Mouse (Mus musculus) forebrain, embryonic 16.5 days (tissue): ENCODE results near the gene C2cd4d. TPM values are rescaled to one million over a fixed set of nuclear protein-coding genes. Genes with fewer than 3 reads are reported as not detected.

Experiments
- ATAC-seq: fragments of 200-750 bp; cut with Nextera tagmentation; 2 replicates; pipeline ENCODE4 v1.8.0; 2017; ENCODE audit warnings: mild to moderate bottlenecking, moderate library complexity
- H3K27ac ChIP-seq: fragments of 300-500 bp; sonication (generic); 2 replicates; pipeline ENCODE4 v1.5.1; 2014; ENCODE audit warnings: low read length, control low read depth
- H3K27me3 ChIP-seq: fragments of 300-500 bp; sonication (generic); replicated peaks from 2 replicates; pipeline ENCODE4 v1.6.1; 2014; ENCODE audit warnings: low read length; ENCODE audit not compliant: control insufficient read depth, insufficient read depth
- H3K36me3 ChIP-seq: fragments of 300-500 bp; sonication (generic); 2 replicates; pipeline ENCODE4 v1.6.1; 2014; ENCODE audit not compliant: control insufficient read depth, insufficient read depth
- H3K4me1 ChIP-seq: fragments of 300-500 bp; sonication (generic); replicated peaks from 2 replicates; pipeline ENCODE4 v1.6.1; 2014; ENCODE audit warnings: low read length; ENCODE audit not compliant: control insufficient read depth, insufficient read depth
- H3K4me2 ChIP-seq: fragments of 300-500 bp; sonication (generic); 2 replicates; pipeline ENCODE4 v1.6.1; 2014; ENCODE audit warnings: mild to moderate bottlenecking, low read length, control low read depth
- H3K4me3 ChIP-seq: fragments of 300-500 bp; sonication (generic); replicated peaks from 2 replicates; pipeline ENCODE4 v1.5.1; 2014; ENCODE audit warnings: mild to moderate bottlenecking, low read length, control low read depth
- H3K9ac ChIP-seq: fragments of 300-500 bp; sonication (generic); replicated peaks from 2 replicates; pipeline ENCODE4 v1.6.1; 2014; ENCODE audit warnings: low read depth, low read length, control low read depth
- H3K9me3 ChIP-seq: fragments of 300-500 bp; sonication (generic); 2 replicates; pipeline ENCODE4 v1.6.1; 2016; ENCODE audit warnings: low read length; ENCODE audit not compliant: control insufficient read depth
- WGBS: fragments of 180-500 bp; shearing (Covaris S2); extraction: QIAGEN DNeasy Blood & Tissue Kit; methylation state at CpG from one replicate; pipeline ENCODE4 v1.1.7; 2014; 5-methylcytosine and 5-hydroxymethylcytosine counted together
- polyA plus RNA-seq: library from polyadenylated mRNA; unstranded; fragments of >200 nt; fragmentation: Nextera tagmentation; extraction: Ambion mirVana; gene quantifications from 2 replicates; pipeline ENCODE4 v1.2.1, GENCODE M21; 2015

C2cd4d gene
- polyA plus RNA-seq, 1 experiment from 2014 or later, result 1.3 TPM

DNA sequence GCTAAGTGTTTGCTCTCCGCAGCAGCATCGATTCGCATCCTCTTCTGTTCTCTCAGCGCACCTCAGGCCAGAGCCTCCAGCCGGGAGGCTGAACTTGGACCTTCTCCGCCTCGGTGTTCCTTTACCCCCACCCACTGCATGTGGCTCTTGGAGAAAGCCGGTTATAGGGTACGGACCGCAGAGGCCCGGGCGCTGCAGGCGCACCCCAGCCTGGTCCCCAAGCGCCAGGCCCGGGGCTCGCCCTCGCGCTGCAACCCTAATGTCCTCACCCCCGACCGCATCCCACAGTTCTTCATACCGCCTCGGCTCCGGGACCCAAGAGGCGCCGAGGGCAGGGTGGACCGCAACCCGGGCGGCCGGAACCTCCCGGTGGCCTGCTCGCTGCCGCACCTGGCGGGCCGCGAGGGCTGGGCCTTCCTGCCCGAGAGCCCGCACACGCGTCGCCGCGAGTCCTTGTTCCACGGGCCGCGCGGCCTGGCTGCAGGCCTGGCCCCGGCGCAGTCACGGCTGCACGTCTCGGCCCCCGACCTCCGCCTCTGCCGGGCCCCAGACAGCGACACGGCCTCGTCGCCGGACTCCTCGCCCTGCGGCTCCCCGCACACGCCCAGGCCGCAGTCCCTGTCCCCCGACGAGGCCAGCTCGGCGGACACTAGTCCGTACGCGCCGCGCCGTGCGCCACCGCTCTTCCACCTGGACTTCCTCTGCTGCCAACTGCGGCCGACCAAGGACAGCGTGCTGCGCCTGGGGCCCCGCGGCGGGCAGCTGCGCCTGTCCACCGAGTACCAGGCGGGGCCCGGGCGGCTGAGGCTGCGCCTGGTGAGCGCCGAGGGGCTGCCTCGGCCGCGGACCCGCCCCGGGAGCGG, 1.3 kb downstream of the C2cd4d start:
- Histone ChIP-seq H3K27me3 (0 out of 2 replicates have a peak, but pooled peaks cover 3% of the 10 kb centered on the region), H3K4me3 (peak overlapping the region; percentile 60), H3K27ac (no peak overlapping the region), H3K36me3 (no peaks in the 10 kb centered on the region), H3K4me1 (peaks cover 5% of the 10 kb centered on the region; the same call in 1 of the 2 replicates), H3K4me2 (peak overlapping the region; percentile 83), H3K9ac (peak overlapping the region; percentile 87), H3K9me3 (0 out of 2 replicates have a peak, but pooled peaks cover 3% of the 10 kb centered on the region)
- 6% methylated on average over 95 of the region's 97 CpGs for WGBS
- peak; percentile 74 for ATAC-seq

DNA sequence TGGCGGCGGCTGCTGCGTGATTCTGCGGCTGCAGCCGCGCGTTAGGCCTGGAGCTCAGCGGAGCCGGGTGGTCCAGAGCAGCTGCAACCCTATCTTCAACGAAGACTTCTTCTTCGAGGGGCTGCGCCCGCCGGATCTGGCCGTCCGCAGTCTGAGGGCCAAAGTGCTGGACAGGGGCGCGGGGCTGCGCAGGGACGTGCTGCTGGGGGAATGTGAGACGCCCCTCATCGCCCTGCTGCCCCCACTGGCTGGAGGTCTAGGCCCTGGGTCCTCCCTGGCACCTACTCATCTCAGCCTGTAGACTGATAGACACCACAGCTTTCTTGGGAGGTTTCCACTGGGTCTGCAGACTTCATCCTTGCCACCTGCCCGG, 1.9 kb downstream of the C2cd4d start:
- H3K4me1 ChIP-seq, result peaks cover 5% of the 10 kb centered on the region; the same call in 1 of the 2 replicates
- 0 out of 2 replicates have a peak, but pooled peaks cover 3% of the 10 kb centered on the region for H3K9me3 ChIP-seq
- H3K4me2 ChIP-seq, result peak overlapping the region; percentile 83
- H3K4me3 ChIP-seq, result peak overlapping the region; percentile 60
- 0 out of 2 replicates have a peak, but pooled peaks cover 3% of the 10 kb centered on the region for H3K27me3 ChIP-seq
- ATAC-seq, result peak; percentile 49; the same call in 1 of the 2 replicates
- WGBS, result 2% methylated on average over 23 of the region's 23 CpGs
- H3K27ac ChIP-seq, result no peak overlapping the region
- H3K36me3 ChIP-seq, result no peaks in the 10 kb centered on the region
- peak overlapping the region; percentile 87 for H3K9ac ChIP-seq

DNA sequence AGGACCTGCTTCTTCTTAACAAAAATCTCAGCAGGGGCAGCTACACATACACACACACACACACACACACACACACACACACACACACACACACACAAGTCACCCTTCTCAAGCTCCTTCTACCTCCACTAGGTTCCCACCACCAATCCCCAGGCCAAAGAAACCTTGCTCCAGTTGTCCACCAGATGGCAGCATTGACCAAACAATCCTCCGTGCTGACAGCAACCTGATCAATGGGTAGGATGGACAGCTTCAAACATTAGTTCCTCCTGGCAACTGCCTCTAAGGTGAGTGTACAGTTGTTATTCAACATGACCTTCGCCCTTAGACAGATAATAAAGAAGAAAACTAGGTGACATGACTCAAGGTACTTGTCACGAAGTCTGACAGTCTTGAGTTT, 4.5 kb downstream of the C2cd4d start:
- ATAC-seq, result peak; percentile 41
- 26% methylated on average over 3 of the region's 3 CpGs for WGBS
- 0 out of 2 replicates have a peak, but pooled peaks cover 3% of the 10 kb centered on the region for H3K9me3 ChIP-seq

DNA sequence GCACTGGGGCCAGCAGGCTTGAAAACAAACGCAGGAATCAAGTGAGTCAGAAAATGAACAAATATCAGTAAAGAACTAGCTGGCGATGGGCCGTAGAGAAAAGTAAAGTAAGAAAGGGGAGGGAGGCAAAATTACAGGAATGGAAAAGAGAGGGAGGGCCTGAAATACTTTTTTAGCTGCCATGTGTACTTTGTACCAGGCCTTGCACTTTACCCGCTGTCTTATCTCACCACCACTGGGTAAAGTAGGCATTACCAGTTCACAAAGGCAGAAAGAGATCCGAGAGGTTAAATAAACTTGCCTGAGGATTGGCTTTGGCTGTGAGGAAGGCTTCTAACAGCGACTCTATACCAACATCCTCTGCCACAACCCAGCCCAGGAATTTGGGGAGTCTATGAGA, 5.3 kb downstream of the C2cd4d start:
- 0 out of 2 replicates have a peak, but pooled peaks cover 3% of the 10 kb centered on the region for H3K9me3 ChIP-seq
- H3K36me3 ChIP-seq, result no peaks in the 10 kb centered on the region
- H3K9ac ChIP-seq, result no peak overlapping the region
- H3K27me3 ChIP-seq, result 0 out of 2 replicates have a peak, but pooled peaks cover 1% of the 10 kb centered on the region
- ATAC-seq, result no peak
- no peak overlapping the region for H3K4me2 ChIP-seq
- peaks cover 12% of the 10 kb centered on the region for H3K4me1 ChIP-seq
- H3K4me3 ChIP-seq, result no peak overlapping the region
- no peak overlapping the region for H3K27ac ChIP-seq
- WGBS, result 80% methylated on average over 6 of the region's 6 CpGs

More for the DNA sequence above, 4.5 kb downstream of the C2cd4d start:
- H3K27ac ChIP-seq, result no peak overlapping the region
- peaks cover 8% of the 10 kb centered on the region for H3K4me1 ChIP-seq
- H3K4me3 ChIP-seq, result no peak overlapping the region
- H3K27me3 ChIP-seq, result 0 out of 2 replicates have a peak, but pooled peaks cover 3% of the 10 kb centered on the region
- no peak overlapping the region for H3K4me2 ChIP-seq
- no peaks in the 10 kb centered on the region for H3K36me3 ChIP-seq
- no peak overlapping the region for H3K9ac ChIP-seq

DNA sequence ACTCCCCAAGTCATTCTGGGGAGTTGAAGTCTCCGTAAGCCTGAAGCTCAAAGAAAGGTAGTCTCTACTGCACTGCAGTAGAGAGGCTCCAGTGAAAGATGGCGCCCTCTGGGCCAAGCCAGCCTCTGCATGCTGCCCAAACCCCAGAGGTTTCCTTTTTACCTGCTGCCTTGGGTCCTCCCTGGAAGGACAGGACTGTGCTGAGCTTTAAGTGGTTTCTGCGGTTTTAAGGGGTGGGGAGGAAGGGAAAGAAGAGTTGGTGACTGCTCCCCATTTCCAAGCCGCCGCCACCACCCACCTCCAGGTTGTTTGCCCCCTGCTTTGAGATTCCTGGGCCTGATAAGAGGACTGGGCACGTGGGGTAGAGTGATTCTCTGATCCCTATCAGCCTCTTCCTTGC, 6.4 kb downstream of the C2cd4d start:
- Histone ChIP-seq H3K9ac (no peak overlapping the region), H3K27ac (no peak overlapping the region), H3K36me3 (no peaks in the 10 kb centered on the region), H3K9me3 (no peaks in the 10 kb centered on the region), H3K4me3 (no peak overlapping the region), H3K4me1 (peaks cover 16% of the 10 kb centered on the region), H3K27me3 (no peaks in the 10 kb centered on the region), H3K4me2 (no peak overlapping the region)
- WGBS, result 70% methylated on average over 6 of the region's 6 CpGs
- no peak for ATAC-seq

DNA sequence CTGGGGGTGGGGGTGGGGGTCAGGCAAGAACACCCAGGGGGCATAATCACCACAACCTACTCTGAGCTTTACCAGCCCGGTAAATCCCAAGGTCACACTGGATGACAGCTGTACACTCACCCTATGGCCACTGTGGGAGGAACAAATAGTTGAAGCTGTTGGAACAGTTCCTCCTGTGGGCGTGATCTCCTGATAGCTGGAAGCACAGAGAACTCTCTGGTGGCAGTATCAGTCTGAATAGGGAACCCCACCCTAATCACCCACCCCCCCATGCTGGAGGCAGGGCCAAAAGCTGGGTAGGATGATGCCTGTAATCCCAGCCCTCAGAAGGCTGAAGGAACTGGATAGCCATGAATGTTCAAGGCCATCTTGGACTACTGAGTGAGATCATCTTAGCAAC, 7.5 kb downstream of the C2cd4d start:
- no peaks in the 10 kb centered on the region for H3K36me3 ChIP-seq
- no peaks in the 10 kb centered on the region for H3K9me3 ChIP-seq
- peaks cover 19% of the 10 kb centered on the region for H3K4me1 ChIP-seq
- ATAC-seq, result no peak
- no peak overlapping the region for H3K27ac ChIP-seq
- H3K4me2 ChIP-seq, result no peak overlapping the region
- WGBS, result 83% methylated on average over 2 of the region's 2 CpGs
- no peak overlapping the region for H3K9ac ChIP-seq
- H3K4me3 ChIP-seq, result no peak overlapping the region
- no peaks in the 10 kb centered on the region for H3K27me3 ChIP-seq

DNA sequence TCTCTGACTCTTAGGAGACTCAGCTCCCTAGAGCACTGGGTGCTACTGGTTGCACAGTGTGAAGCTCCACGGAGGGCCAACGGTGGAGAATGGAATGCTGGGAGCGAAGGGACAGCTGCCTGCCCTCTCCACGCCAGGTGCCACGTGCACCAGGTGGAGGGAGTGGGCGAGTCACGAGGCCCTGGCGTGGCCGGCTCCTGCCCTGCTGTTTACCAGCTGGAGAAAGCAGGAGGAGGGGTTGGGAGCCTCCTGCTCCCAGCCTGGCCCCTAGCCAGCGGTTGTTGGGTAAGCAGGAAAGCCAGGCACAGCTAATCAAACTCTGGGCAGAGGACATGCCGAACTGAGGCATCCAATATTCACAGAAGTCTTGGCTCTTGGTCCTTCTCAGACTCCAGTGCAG, 9.4 kb downstream of the C2cd4d start:
- no peak overlapping the region; the same call in 1 of the 2 replicates for H3K4me3 ChIP-seq
- H3K27me3 ChIP-seq, result no peaks in the 10 kb centered on the region
- no peaks in the 10 kb centered on the region for H3K36me3 ChIP-seq
- 5% methylated on average over 11 of the region's 11 CpGs for WGBS
- peak; percentile 35 for ATAC-seq
- no peak overlapping the region for H3K27ac ChIP-seq
- H3K4me1 ChIP-seq, result peaks cover 19% of the 10 kb centered on the region
- peak overlapping the region; percentile 42 for H3K4me2 ChIP-seq
- H3K9me3 ChIP-seq, result no peaks in the 10 kb centered on the region
- 0 out of 2 replicates have a peak overlapping the region, but pooled peaks have one; percentile 5 for H3K9ac ChIP-seq

DNA sequence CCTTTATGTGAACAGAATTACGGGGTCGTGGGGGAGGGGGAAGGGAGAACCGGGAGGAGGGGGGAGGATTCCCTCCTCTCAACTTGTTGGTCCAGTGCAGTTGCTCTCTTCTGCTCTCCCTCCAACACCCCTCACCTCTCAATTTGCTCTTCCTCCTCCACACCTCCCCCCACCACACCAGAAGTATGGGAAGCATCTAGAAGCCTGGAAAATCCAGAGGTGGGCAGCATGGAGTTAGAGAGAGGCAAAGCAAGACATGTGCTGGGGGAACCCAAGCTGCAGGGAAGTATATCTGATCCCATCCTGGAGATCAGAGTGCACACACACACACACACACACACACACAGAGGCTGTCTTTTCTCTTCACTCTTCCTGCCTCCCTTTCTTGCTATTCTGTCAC, 9.8 kb downstream of the C2cd4d start:
- H3K27me3 ChIP-seq, result no peaks in the 10 kb centered on the region
- ATAC-seq, result no peak
- no peak overlapping the region for H3K27ac ChIP-seq
- no peaks in the 10 kb centered on the region for H3K36me3 ChIP-seq
- peak overlapping the region; percentile 42 for H3K4me2 ChIP-seq
- no peaks in the 10 kb centered on the region for H3K9me3 ChIP-seq
- 0% methylated on average over 3 of the region's 3 CpGs for WGBS
- peaks cover 19% of the 10 kb centered on the region for H3K4me1 ChIP-seq
- H3K9ac ChIP-seq, result no peak overlapping the region
- H3K4me3 ChIP-seq, result no peak overlapping the region

DNA sequence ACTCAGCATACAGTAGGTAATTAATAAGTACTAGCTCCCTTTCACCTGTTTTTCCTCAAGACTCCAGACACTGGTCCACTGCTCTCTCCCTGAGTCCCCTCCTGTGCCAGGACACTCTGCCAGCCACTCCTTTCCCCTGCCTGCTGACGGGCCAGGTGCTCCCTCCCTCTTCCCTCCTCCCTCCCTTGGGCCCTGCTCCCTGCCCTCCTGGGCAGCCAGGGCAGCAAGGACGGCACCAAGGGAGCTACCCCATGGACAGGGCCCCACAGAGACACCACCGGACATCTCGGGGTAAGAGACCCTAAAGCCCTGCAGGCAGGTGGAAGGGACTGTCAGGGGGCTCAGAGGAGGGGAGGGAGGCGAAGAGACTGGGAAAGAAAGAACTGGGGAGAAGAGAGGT, 10.4 kb downstream of the C2cd4d start, which contains the start of gene Rorc:
Rorc (plus strand) TSS at position 154 of the 400 bp plus-strand sequence.
- WGBS, result 18% methylated on average over 5 of the region's 5 CpGs

More for the DNA sequence above, 10.4 kb downstream of the C2cd4d start, which contains the start of gene Rorc:
- Histone ChIP-seq H3K4me1 (peaks cover 19% of the 10 kb centered on the region), H3K4me2 (peak within 1 kb of the TSS; percentile 42), H3K36me3 (no peaks in the 10 kb centered on the region), H3K27ac (no peak within 1 kb of the TSS), H3K27me3 (no peaks in the 10 kb centered on the region), H3K9ac (0 out of 2 replicates have a peak within 1 kb of the TSS, but pooled peaks have one; percentile 35), H3K4me3 (no peak within 1 kb of the TSS; the same call in 1 of the 2 replicates), H3K9me3 (no peaks in the 10 kb centered on the region)
- 0 out of 2 replicates have a peak, but pooled peaks have one; percentile 8 for ATAC-seq
